Mouse (Mus musculus) forebrain, postnatal 0 days (tissue): ENCODE measurements at regions not wholly inside any gene's neighbourhood (a gene's known extent, or its start where the extent isn't known, plus 50 kb on each side); places are given as distances from the start of the nearest gene placed in this dataset.

Experiments used
- ATAC-seq: fragments of 200-750 bp; cut with Nextera tagmentation; 2 replicates; pipeline ENCODE4 v1.8.0; 2017; ENCODE audit warnings: mild to moderate bottlenecking, moderate library complexity
- DNase-seq: peaks from one replicate; pipeline ENCODE4 v3.0.0-alpha.2; 2015
- H3K27ac ChIP-seq: fragments of 300-500 bp; sonication (generic); 2 replicates; pipeline ENCODE4 v1.5.1; 2014; ENCODE audit warnings: low read depth, mild to moderate bottlenecking, antibody characterized with exemption, low read length, moderate library complexity, mixed read lengths
- H3K27me3 ChIP-seq: fragments of 300-500 bp; sonication (generic); 2 replicates; pipeline ENCODE4 v1.6.1; 2014; ENCODE audit warnings: mild to moderate bottlenecking, low read length, mixed read lengths; ENCODE audit not compliant: insufficient read depth
- H3K36me3 ChIP-seq: fragments of 300-500 bp; sonication (generic); 2 replicates; pipeline ENCODE4 v1.6.1; 2014; ENCODE audit warnings: mild to moderate bottlenecking, moderate library complexity; ENCODE audit not compliant: insufficient read depth
- H3K4me1 ChIP-seq: fragments of 300-500 bp; sonication (generic); 2 replicates; pipeline ENCODE4 v1.6.1; 2014; ENCODE audit warnings: antibody characterized with exemption; ENCODE audit not compliant: insufficient read depth
- H3K4me2 ChIP-seq: fragments of 300-500 bp; sonication (generic); 2 replicates; pipeline ENCODE4 v1.6.1; 2014; ENCODE audit warnings: low read depth, mild to moderate bottlenecking, moderate library complexity
- H3K4me3 ChIP-seq: fragments of 300-500 bp; sonication (generic); 2 replicates; pipeline ENCODE4 v1.5.1; 2014; ENCODE audit warnings: low read depth, low read length, mixed read lengths
- H3K9ac ChIP-seq: fragments of 300-500 bp; sonication (generic); 2 replicates; pipeline ENCODE4 v1.6.1; 2014; ENCODE audit warnings: mild to moderate bottlenecking
- H3K9me3 ChIP-seq: fragments of 300-500 bp; sonication (generic); 2 replicates; pipeline ENCODE4 v1.6.1; 2016; ENCODE audit warnings: low read length
- CTCF ChIP-seq: sonication (generic); IDR thresholded peaks from 2 replicates; pipeline ENCODE4 v1.5.1; 2016; ENCODE audit warnings: antibody characterized with exemption, control low read depth, low read depth
- WGBS: fragments of 180-500 bp; shearing (Covaris S2); extraction: QIAGEN DNeasy Blood & Tissue Kit; methylation state at CpG from one replicate; pipeline ENCODE4 v1.1.7; 2014; 5-methylcytosine and 5-hydroxymethylcytosine counted together

GRCm38 (mm10) chr14:106052585-106053551, 53.1 kb upstream of the Trim52 start:
- Histone ChIP-seq H3K4me2 (no peak overlapping the region), H3K36me3 (no peaks in the 10 kb centered on the region), H3K4me3 (no peak overlapping the region), H3K27ac (no peak overlapping the region), H3K27me3 (no peaks in the 10 kb centered on the region), H3K9ac (no peak overlapping the region), H3K4me1 (no peaks in the 10 kb centered on the region), H3K9me3 (no peaks in the 10 kb centered on the region)
- ATAC-seq (no peak), DNase-seq (no peak)
- no peak for TF ChIP-seq CTCF
- 66% methylated on average over 6 of the region's 6 CpGs for WGBS
